Mouse (Mus musculus) layer of hippocampus, postnatal 25 days (tissue): Measurements from ENCODE around the gene Glrp1. TPM values are rescaled to one million over a fixed set of nuclear protein-coding genes. Genes with fewer than 3 reads are reported as not detected.

Source experiments
- DNase-seq, 2 experiments: peaks; one replicate each; pipeline ENCODE4 v3.0.0; 2022; ENCODE audit warnings: mixed read lengths in 2 of 2, low spot score in 1 of 2; ENCODE audit errors: extremely low spot score in 1 of 2
- total RNA-seq, 2 experiments: library from RNA; stranded (reverse); gene quantifications; 2 replicates each; pipeline ENCODE4 v1.2.3; 2021

Gene Glrp1
- not detected for total RNA-seq

GRCm38 (mm10) chr1:88509789-88510188 lies at the start of gene Glrp1:
Glrp1 (minus strand) TSS chr1:88510066.
- no peak for DNase-seq

GRCm38 (mm10) chr1:88559258-88559657 lies 49.4 kb upstream of the Glrp1 start:
- no peak for DNase-seq

GRCm38 (mm10) chr1:88558793-88559192 lies 48.9 kb upstream of the Glrp1 start:
- no peak for DNase-seq

- DNase-seq, result no peak
These were observed 46.5 kb upstream of the Glrp1 start for GRCm38 (mm10) chr1:88556401-88556800.

GRCm38 (mm10) chr1:88553500-88554187 lies 43.8 kb upstream of the Glrp1 start:
- DNase-seq, result no peak

GRCm38 (mm10) chr1:88549263-88549662 lies 39.4 kb upstream of the Glrp1 start:
- DNase-seq, result no peak

- DNase-seq, result no peak
These were observed 37.3 kb upstream of the Glrp1 start for GRCm38 (mm10) chr1:88547172-88547571.

- no peak for DNase-seq
These were observed 33.7 kb upstream of the Glrp1 start for GRCm38 (mm10) chr1:88543608-88544007.

GRCm38 (mm10) chr1:88539823-88540222 lies 30.0 kb upstream of the Glrp1 start:
- no peak for DNase-seq

- DNase-seq, result no peak
These were observed 29.4 kb upstream of the Glrp1 start for GRCm38 (mm10) chr1:88539256-88539655.

- DNase-seq, result no peak
These were observed 26.4 kb upstream of the Glrp1 start for GRCm38 (mm10) chr1:88536308-88536707.

- DNase-seq, result no peak
These were observed 24.2 kb upstream of the Glrp1 start for GRCm38 (mm10) chr1:88534091-88534490.

GRCm38 (mm10) chr1:88526161-88526560 lies 16.3 kb upstream of the Glrp1 start:
- no peak for DNase-seq

GRCm38 (mm10) chr1:88525622-88526021 lies 15.8 kb upstream of the Glrp1 start:
- DNase-seq, result no peak

- DNase-seq, result no peak
These were observed 11.4 kb upstream of the Glrp1 start for GRCm38 (mm10) chr1:88521170-88521747.

GRCm38 (mm10) chr1:88513613-88514012 lies 3.7 kb upstream of the Glrp1 start:
- DNase-seq, result no peak

- no peak for DNase-seq
These were observed 2.0 kb downstream of the Glrp1 start for GRCm38 (mm10) chr1:88507886-88508285.

GRCm38 (mm10) chr1:88507214-88507613 lies 2.7 kb downstream of the Glrp1 start:
- DNase-seq, result no peak

- DNase-seq, result no peak
These were observed 3.5 kb downstream of the Glrp1 start for GRCm38 (mm10) chr1:88506412-88506811.

GRCm38 (mm10) chr1:88505697-88506096 lies 4.2 kb downstream of the Glrp1 start:
- DNase-seq, result no peak

- DNase-seq, result no peak
These were observed 5.3 kb downstream of the Glrp1 start for GRCm38 (mm10) chr1:88504531-88504945.

- no peak for DNase-seq
These were observed 7.0 kb downstream of the Glrp1 start for GRCm38 (mm10) chr1:88502822-88503221.
